Mouse (Mus musculus): ENCODE results near the gene Slc2a3.

Gene Slc2a3

DNA sequence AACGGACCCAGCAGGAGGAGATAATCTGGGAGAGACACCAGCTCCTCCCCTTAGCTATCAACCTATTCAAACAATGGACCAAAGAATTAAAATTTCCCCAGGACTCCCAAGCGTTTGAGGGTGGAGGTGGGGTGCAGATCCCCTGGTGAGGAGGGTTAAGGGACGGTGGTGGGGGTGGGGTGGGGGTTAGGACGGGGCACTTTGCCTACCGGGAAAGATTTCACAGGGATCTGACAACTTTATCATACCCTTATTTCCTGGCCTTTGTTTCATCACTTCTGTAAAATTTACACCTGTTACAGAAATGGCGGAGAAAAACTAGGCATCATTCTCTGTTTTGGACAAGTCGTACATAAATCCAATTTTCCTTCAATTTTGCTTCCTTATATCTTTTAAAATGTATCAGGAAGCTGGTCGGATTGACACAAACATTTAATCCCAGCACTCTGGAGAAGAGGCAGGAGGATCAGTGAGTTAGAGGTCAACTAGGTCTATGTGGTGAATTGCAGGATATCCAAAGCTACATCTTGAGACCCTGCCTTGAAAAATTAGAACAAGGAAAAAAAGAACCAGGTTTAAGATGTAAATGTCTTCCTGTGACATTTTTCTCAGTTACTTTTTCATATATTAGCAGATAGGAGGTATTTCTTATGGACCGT is 36.0 kb downstream of the Slc2a3 start:
- in situ Hi-C loops (cut with MboI, MseI), result no loop called here

GRCm38 (mm10) chr6:122764446-122765297 is 36.8 kb downstream of the Slc2a3 start:
- in situ Hi-C loops (cut with MboI, MseI), result no loop called here

- in situ Hi-C loops (cut with MboI, MseI), result no loop called here
Measured at GRCm38 (mm10) chr6:122763844-122764445, 37.5 kb downstream of the Slc2a3 start.

GRCm38 (mm10) chr6:122762952-122763700 is 38.3 kb downstream of the Slc2a3 start:
- in situ Hi-C loops (cut with MboI, MseI), result no loop called here

DNA sequence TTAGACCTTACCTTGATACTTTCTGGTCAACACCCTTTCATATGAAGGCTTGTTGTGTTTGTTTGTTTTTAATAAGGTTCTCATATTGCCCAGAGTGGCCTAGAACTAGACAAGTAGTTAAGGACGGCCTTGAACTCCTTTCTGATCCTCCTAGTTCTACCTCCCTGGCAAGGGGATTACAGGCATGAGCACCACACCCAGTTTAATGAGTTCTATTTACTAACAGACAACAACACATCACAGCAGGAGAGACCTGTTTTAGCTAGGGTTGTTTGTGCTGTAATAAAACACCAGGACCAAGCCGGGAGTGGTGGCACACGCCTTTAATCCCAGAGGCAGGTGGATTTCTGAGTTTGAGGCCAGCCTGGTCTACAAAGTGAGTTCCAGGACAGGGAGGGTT is 39.0 kb downstream of the Slc2a3 start:
- in situ Hi-C loops (cut with MboI, MseI), result no loop called here

- in situ Hi-C loops (cut with MboI, MseI), result no loop called here
Measured at GRCm38 (mm10) chr6:122761901-122762300, 39.5 kb downstream of the Slc2a3 start.

- in situ Hi-C loops (cut with MboI, MseI), result no loop called here
Measured at GRCm38 (mm10) chr6:122761011-122761599, 40.3 kb downstream of the Slc2a3 start.

DNA sequence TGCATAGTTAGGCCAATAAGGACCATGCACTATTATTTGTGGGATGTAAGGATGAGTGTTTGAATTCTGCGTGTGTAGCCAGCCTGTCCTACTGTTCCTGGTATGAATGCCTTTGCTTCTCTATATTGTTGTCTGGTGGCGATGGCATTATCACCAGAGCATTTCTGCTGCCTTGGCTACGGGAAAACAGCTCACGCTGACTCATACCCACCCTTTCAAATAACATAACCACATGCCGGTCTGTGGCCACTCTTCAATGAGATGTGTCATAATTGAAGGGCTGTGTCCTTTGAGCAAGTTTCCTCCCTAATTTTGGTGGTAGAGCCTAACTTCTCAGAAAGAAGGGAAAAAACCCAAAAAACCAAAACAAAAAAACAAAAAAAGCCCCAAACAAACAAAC is 42.7 kb downstream of the Slc2a3 start:
- in situ Hi-C loops (cut with MboI, MseI), result loop anchor here (10.0 kb wide), 1 partner anchor 434 kb away; no protein-coding TSS in a partner anchor

GRCm38 (mm10) chr6:122755913-122756312 is 45.5 kb downstream of the Slc2a3 start:
- in situ Hi-C loops (cut with MboI, MseI), result loop anchor here (10.0 kb wide), 1 partner anchor 431 kb away; no protein-coding TSS in a partner anchor

GRCm38 (mm10) chr6:122750579-122750978 is 50.9 kb downstream of the Slc2a3 start:
- in situ Hi-C loops (cut with MboI, MseI), result loop anchor here (10.0 kb wide), 1 partner anchor 426 kb away; no protein-coding TSS in a partner anchor

DNA sequence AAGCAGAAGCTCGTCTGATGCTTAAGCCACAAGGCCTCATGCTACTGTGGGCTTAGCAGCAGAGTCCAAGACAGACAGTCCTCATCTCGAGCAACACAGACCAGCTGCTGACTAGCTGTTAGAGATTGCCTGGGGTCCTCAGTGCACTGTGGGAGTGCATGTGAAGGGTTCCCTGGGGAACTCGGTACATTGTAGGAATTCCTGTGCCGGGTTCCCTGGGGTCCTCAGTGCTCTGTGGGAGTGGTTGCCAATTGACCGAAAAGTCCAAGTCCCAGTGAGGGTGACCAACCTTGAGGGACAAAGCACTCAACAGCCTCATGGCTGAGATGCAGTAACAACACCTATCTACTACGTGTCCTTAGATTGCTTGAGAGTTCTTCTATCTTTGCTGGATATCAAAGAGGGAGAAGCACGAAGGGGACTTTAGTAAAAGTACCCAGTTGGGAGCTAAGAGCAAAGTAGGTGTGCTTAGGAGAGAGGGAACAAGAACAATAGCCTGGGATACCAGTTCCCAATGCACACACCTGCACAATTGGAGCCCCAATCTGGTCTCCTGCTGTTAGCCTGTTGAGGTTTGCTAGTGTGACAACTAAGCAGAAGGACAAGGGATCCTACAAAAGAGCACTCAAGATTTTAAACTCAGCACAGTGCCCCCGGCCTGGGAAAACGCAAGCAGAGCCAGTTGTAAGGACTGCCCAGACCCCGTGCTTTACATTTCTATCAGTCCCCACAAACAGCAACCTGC is 56.8 kb downstream of the Slc2a3 start:
- in situ Hi-C loops (cut with MboI, MseI), result loop anchor here (5.0 kb wide), 1 partner anchor 43 kb away; no protein-coding TSS in a partner anchor

DNA sequence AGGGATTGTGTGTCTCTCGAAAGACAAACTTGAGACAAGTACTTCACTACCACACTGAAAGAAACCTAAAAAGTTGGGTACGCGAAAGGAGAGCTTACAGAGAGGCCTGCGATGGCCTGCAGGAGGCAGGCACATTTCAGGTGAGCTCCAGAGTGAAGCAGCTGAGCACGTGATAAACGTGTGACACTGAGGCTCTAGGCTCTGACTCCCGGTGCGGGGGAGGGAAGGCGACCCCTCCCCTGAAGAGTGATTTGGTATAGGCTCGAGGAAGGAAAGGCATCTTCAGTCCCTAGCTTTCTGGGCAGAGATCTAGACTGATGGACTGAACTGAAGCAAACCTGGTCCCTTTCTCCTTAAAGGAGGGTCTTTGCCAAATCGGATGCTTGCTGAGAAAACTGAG is 58.1 kb downstream of the Slc2a3 start:
- in situ Hi-C loops (cut with MboI, MseI), result loop anchor here (5.0 kb wide), 1 partner anchor 44 kb away; no protein-coding TSS in a partner anchor

DNA sequence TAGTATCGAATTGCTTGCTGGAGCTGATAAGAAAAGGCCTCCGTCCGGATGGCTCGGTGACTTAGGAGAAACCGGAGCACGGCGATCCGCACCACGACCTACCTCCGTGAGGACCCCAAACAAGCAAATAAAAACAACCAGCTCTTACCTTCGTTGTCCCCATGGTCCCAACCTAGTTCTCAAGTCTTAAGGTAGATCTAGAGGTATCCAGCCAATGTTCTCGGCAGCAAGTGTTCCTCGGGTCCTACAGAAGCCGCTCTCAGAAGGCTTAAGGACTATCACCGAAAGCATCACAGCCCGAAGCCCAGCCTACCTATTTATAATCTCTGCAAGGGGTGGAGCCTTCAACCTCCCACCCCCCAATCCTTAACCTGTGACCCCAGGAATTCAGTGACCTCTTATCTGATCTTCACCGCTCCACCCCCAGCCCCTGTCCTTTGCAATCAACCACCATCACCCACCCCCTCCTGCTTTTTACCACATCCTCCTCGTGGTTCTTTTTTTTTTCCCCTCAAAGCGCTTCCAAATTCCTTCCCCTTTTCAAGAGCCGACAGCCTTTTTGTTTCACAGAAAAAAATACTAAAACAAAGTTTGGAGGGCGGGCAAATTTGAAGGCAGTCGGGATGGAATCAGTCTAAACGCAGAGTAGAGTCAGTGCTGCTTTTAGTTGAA is 59.1 kb downstream of the Slc2a3 start:
- in situ Hi-C loops (cut with MboI, MseI), result loop anchor here (5.0 kb wide), 1 partner anchor 45 kb away; no protein-coding TSS in a partner anchor

GRCm38 (mm10) chr6:122741460-122742227 is 59.8 kb downstream of the Slc2a3 start:
- in situ Hi-C loops (cut with MboI, MseI), result loop anchor here (5.0 kb wide), 1 partner anchor 46 kb away; no protein-coding TSS in a partner anchor

DNA sequence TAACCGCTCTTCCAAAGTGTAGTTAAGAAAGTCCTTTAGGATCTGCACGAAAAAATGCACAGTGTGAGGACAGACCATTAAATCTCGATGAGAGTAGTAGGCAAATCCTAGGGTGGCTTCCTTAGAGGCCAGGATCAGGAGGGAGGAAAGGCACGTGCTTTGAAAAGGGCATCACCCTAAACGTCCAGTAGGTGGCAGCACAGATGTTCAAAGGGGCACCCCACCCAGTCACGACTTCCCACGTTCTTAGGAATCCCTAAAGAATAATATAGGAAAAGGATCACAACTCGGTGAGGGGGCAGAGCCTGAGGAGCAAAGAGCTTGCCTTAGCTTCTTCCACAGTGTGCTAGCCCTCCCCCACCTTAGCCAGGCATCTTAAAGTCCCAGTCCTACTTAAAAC is 61.5 kb downstream of the Slc2a3 start:
- in situ Hi-C loops (cut with MboI, MseI), result loop anchor here (5.0 kb wide), 1 partner anchor 47 kb away; no protein-coding TSS in a partner anchor

GRCm38 (mm10) chr6:122719942-122720341 is 81.5 kb downstream of the Slc2a3 start:
- in situ Hi-C loops (cut with MboI, MseI), result loop anchor here (10.0 kb wide), 1 partner anchor 1385 kb away; no protein-coding TSS in a partner anchor

DNA sequence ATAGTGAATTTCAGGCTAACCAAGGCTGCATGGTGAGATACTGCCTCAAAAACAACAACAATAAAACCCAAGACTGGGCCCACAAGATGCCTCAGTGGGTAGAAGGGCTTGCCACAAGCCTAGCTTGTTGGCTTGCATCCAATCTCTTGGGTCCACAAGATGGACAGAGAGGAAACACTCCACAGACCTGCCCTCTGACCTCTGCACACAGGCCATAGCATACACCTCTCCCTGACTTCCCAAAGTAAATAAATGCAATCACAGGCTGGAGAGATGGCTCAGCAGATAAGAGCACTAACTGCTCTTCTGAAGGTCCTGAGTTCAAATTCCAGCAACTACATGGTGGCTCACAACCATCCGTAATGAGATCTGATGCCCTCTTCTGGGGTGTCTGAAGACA is 83.2 kb downstream of the Slc2a3 start:
- in situ Hi-C loops (cut with MboI, MseI), result loop anchor here (10.0 kb wide), 1 partner anchor 1387 kb away; no protein-coding TSS in a partner anchor

DNA sequence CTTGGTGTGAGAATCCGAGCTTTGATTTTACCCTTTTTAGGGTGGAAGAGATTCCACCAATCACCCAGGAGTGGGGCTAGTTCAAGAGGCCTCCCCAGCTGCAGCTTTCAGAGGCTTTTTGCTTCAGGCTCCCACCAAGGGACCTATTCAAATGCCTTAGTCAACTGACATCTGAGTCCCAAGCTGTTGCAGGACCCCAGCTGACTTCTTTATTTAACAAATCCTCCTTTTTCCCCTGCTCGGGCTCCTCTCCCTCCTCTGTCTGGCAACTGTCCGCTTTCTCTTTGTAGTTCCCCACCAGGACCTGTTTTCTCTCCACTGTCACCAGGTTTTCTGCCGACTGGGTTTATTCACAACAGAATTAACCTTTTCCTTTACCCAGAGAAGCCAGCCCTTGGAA is 85.6 kb downstream of the Slc2a3 start:
- in situ Hi-C loops (cut with MboI, MseI), result loop anchor here (10.0 kb wide), 1 partner anchor 1389 kb away; no protein-coding TSS in a partner anchor

Measured in regulatory T cell (primary cell).